Mouse (Mus musculus) heart, adult 2 months (tissue): Measurements from ENCODE around the gene Gm20696. TPM values are rescaled to one million over a fixed set of nuclear protein-coding genes. Genes with fewer than 3 reads are reported as not detected.

Source experiments
- DNase-seq, 2 experiments: peaks; one replicate each; pipeline ENCODE4 v3.0.0; 2021
- H3K27ac ChIP-seq: fragments of 200-600 bp; 2 replicates; pipeline ENCODE4 v1.8.1; 2022
- H3K27me3 ChIP-seq: fragments of 200-500 bp; 2 replicates; pipeline ENCODE4 v1.6.1; 2012; ENCODE audit warnings: mild to moderate bottlenecking, low read length, inconsistent platforms, mixed read lengths; ENCODE audit not compliant: control insufficient read depth, insufficient read depth
- H3K36me3 ChIP-seq: fragments of 200-500 bp; 2 replicates; pipeline ENCODE4 v1.6.1; 2012; ENCODE audit warnings: low read length, inconsistent platforms; ENCODE audit not compliant: control insufficient read depth, insufficient read depth
- H3K4me1 ChIP-seq: fragments of 200-500 bp; 2 replicates; pipeline ENCODE4 v1.6.1; 2011; ENCODE audit warnings: low read length; ENCODE audit not compliant: control insufficient read depth, insufficient read depth
- H3K4me3 ChIP-seq: fragments of 200-600 bp; 2 replicates; pipeline ENCODE4 v1.8.1; 2022
- H3K79me2 ChIP-seq: fragments of 200-500 bp; replicated peaks from 2 replicates; pipeline ENCODE4 v1.6.1; 2012; ENCODE audit warnings: mild to moderate bottlenecking, inconsistent platforms, low read length, moderate library complexity, mixed read lengths; ENCODE audit not compliant: control insufficient read depth, insufficient read depth
- H3K9ac ChIP-seq: fragments of 200-500 bp; 2 replicates; pipeline ENCODE4 v1.6.1; 2012; ENCODE audit warnings: low read depth, mild to moderate bottlenecking, control low read depth, inconsistent platforms, low read length, mixed read lengths
- CTCF ChIP-seq: fragments of 200-600 bp; IDR thresholded peaks from 2 replicates; pipeline ENCODE4 v1.8.1; 2022; ENCODE audit warnings: antibody characterized with exemption, mild to moderate bottlenecking, moderate library complexity
- EP300 ChIP-seq: fragments of 200-500 bp; IDR thresholded peaks from 2 replicates; pipeline ENCODE4 v1.6.1; 2011; ENCODE audit warnings: low read depth, low read length, control low read depth; ENCODE audit not compliant: insufficient read depth
- POLR2A ChIP-seq: fragments of 200-500 bp; IDR thresholded peaks from 2 replicates; pipeline ENCODE4 v1.6.1; 2011; ENCODE audit warnings: mild to moderate bottlenecking, low read depth, low read length, control low read depth; ENCODE audit not compliant: insufficient read depth
- WGBS: fragments of 180-500 bp; shearing (Covaris S2); methylation state at CpG from one replicate; pipeline ENCODE4 v1.1.7; 2018; 5-methylcytosine and 5-hydroxymethylcytosine counted together
- intact Hi-C: fragments of 180-260 bp; cut with DNase I; formaldehyde crosslinking; loops from one replicate; pipeline ENCODE4 v1.15.1; 2025
- polyA plus RNA-seq: library from polyadenylated mRNA; depleted of rRNA; stranded (reverse); fragments of >200 nt; gene quantifications from 2 replicates; pipeline ENCODE4 v1.2.3, GENCODE M21; 2012
- total RNA-seq, 2 experiments: library from RNA; stranded (reverse); gene quantifications; 2 replicates each; pipeline ENCODE4 v1.2.3; 2021

Gene Gm20696
- total and polyA plus RNA-seq, 3 experiments = 0.61 to 1.7 (median 1.4) TPM

DNA sequence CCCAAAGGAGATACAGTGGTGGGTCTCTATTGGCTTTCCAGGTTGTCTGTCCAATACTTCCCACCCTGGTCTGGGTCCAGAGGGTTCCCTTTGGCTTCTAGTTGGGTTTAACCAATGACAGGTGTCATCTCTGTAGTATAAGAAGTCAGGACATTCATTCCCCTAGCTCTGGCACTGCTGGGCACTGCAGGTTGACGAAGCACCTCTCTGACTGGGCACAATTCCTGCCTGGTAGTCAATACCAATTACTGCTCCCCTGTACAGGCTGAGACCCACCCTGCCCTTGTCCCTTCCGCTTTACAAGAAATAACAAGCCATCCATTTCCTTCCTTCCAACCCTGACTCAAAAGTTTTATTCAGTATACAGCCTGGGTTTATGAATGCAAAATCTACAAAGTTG lies 226.0 kb downstream of the Gm20696 start:
- peak overlapping the region; percentile 73 for H3K27ac ChIP-seq
- DNase-seq = no peak
- intact Hi-C loops = loop anchor here (5.0 kb wide), 2 partner anchors 82 to 103 kb away; partner anchors contain the start of gene Foxp1

DNA sequence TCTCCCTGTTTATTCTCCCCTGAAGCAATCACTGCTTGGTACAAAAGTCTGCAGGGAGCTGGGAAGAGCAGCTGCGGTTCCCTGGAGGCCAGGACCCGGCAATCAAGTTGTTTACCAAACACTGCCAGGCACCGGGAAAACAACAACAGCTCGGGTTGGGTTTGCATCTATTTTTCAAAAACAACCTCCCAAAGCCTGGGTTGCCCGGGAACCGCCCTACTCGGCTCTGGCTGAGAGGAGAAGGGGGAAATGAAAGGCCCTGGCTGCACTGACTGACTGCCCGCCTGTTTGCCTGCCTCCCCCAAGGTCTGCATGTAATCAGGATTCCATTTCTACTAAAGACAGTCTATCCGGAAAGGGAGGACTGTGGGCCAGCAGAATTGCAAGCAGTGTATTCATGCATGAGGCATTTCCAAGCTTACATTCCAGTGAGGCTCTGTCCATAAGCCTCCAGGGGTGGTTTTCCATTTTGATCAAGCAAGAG lies 226.7 kb downstream of the Gm20696 start:
- H3K9ac ChIP-seq = peak overlapping the region; percentile 33
- no peak for TF ChIP-seq POLR2A
- no peak for TF ChIP-seq CTCF
- no peak for TF ChIP-seq EP300
- peaks cover 17% of the 10 kb centered on the region for H3K4me1 ChIP-seq
- WGBS = 10% methylated on average over 9 of the region's 9 CpGs
- peak; percentile 67 to 69 for DNase-seq
- intact Hi-C loops = loop anchor here (5.0 kb wide), 2 partner anchors 82 to 103 kb away; partner anchors contain the start of gene Foxp1
- H3K27ac ChIP-seq = peak overlapping the region; percentile 73
- H3K36me3 ChIP-seq = peaks cover 5% of the 10 kb centered on the region; the same call in 1 of the 2 replicates
- no peaks in the 10 kb centered on the region for H3K27me3 ChIP-seq
- H3K79me2 ChIP-seq = no peaks in the 10 kb centered on the region
- H3K4me3 ChIP-seq = peak overlapping the region; percentile 23

More for the DNA sequence above, 226.0 kb downstream of the Gm20696 start:
- H3K27me3 ChIP-seq = no peaks in the 10 kb centered on the region
- H3K36me3 ChIP-seq = peaks cover 5% of the 10 kb centered on the region; the same call in 1 of the 2 replicates
- no peaks in the 10 kb centered on the region for H3K79me2 ChIP-seq
- WGBS = 55% methylated on average over 2 of the region's 2 CpGs
- TF ChIP-seq CTCF = no peak
- TF ChIP-seq POLR2A = no peak
- TF ChIP-seq EP300 = no peak
- H3K9ac ChIP-seq = no peak overlapping the region
- peaks cover 17% of the 10 kb centered on the region for H3K4me1 ChIP-seq
- no peak overlapping the region for H3K4me3 ChIP-seq

GRCm38 (mm10) chr6:99439214-99439877 lies 227.3 kb downstream of the Gm20696 start:
- Histone ChIP-seq H3K27me3 (no peaks in the 10 kb centered on the region), H3K79me2 (no peaks in the 10 kb centered on the region), H3K4me3 (peak overlapping the region; percentile 23), H3K4me1 (peaks cover 17% of the 10 kb centered on the region), H3K27ac (peak overlapping the region; percentile 73), H3K9ac (peak overlapping the region; percentile 33), H3K36me3 (peaks cover 7% of the 10 kb centered on the region)
- intact Hi-C loops = no loop called here
- TF ChIP-seq CTCF (peak; percentile 28), POLR2A (no peak)
- DNase-seq = peak; percentile 53 to 65
- WGBS = 27% methylated on average over 9 of the region's 9 CpGs

DNA sequence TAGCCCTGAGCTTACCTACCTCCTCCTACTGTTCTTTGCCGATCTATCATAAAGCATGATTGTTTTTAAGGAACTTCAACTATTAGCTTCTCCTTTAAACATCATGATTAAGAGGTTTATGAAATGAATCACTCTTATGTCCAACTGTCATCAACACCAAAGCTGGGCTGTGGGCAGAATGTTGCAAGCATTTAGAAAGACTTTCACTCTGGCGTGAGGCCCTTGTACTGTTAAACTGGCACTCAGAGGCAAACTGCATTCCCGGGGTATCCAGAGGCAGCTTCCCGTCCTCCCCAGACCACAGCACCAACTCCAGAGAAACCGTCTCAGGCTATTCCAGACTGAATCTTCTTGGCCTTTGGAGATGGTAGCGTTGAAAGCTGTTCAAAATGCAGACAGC lies 230.2 kb downstream of the Gm20696 start:
- no peak for DNase-seq
- Histone ChIP-seq H3K27me3 (no peaks in the 10 kb centered on the region), H3K4me3 (no peak overlapping the region), H3K79me2 (no peaks in the 10 kb centered on the region), H3K4me1 (peaks cover 14% of the 10 kb centered on the region), H3K9ac (no peak overlapping the region), H3K27ac (no peak overlapping the region), H3K36me3 (peaks cover 8% of the 10 kb centered on the region)
- 75% methylated on average over 6 of the region's 6 CpGs for WGBS
- intact Hi-C loops = no loop called here
- TF ChIP-seq POLR2A = no peak
- no peak for TF ChIP-seq CTCF
- TF ChIP-seq EP300 = no peak

DNA sequence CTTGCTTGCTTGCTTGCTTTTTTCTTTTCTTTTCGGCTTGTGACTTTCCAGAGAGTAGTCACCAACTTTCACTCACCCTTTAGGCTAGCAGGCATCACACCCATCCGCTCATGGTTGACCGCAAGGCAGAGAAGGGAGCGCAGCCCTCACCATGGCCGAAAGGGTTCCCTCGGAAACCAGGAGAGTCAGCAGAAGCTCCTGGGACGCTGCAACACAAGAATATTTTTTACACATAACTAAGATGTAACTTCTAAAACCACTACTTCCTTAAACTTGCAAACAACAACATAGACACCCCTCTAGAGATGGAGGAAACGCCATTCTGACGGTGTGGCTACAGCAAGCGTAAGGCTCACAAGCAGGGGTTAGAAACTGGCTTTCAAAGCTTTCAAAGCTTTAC lies 231.5 kb downstream of the Gm20696 start:
- no peak overlapping the region for H3K27ac ChIP-seq
- TF ChIP-seq EP300 (no peak), CTCF (no peak), POLR2A (no peak)
- no peak overlapping the region for H3K9ac ChIP-seq
- 91% methylated on average over 10 of the region's 10 CpGs for WGBS
- peaks cover 8% of the 10 kb centered on the region for H3K4me1 ChIP-seq
- intact Hi-C loops = no loop called here
- H3K36me3 ChIP-seq = peaks cover 4% of the 10 kb centered on the region
- peak in 1 of 2 experiments; percentile 57 for DNase-seq
- no peaks in the 10 kb centered on the region for H3K27me3 ChIP-seq
- H3K4me3 ChIP-seq = no peak overlapping the region
- H3K79me2 ChIP-seq = no peaks in the 10 kb centered on the region

- WGBS = 94% methylated on average over 9 of the region's 9 CpGs
- TF ChIP-seq CTCF (no peak), POLR2A (no peak), EP300 (no peak)
- peaks cover 2% of the 10 kb centered on the region; the same call in 1 of the 2 replicates for H3K4me1 ChIP-seq
- DNase-seq = no peak
- no peaks in the 10 kb centered on the region for H3K79me2 ChIP-seq
- H3K27ac ChIP-seq = no peak overlapping the region; the same call in 1 of the 2 replicates
- intact Hi-C loops = no loop called here
- H3K27me3 ChIP-seq = no peaks in the 10 kb centered on the region
- no peak overlapping the region for H3K4me3 ChIP-seq
- peaks cover 4% of the 10 kb centered on the region; the same call in 1 of the 2 replicates for H3K36me3 ChIP-seq
- H3K9ac ChIP-seq = no peak overlapping the region
These were observed 233.6 kb downstream of the Gm20696 start for GRCm38 (mm10) chr6:99433006-99433405.
